Mouse (Mus musculus): ENCODE measurements around the gene Tprkb. TPM values are rescaled to one million over a fixed set of nuclear protein-coding genes. Genes with fewer than 3 reads are reported as not detected.
"Not testable (repeated sequence)": the region's sequence is repeated elsewhere in the genome, so short reads cannot be mapped to it uniquely, and the experiment has no call there.

Gene Tprkb
- polyA plus RNA-seq, 1 experiment from 2014 or later = 35.9 TPM

GRCm38 (mm10) chr6:85923643-85924042, 12.0 kb downstream of the Tprkb start:
- peaks cover 70% of the 10 kb centered on the region for H3K36me3 ChIP-seq
- no peak for DNase-seq (ENCODE audit: low spot score)
- H3K4me1 ChIP-seq = no peaks in the 10 kb centered on the region
- H3K27ac ChIP-seq (replicated peaks) = no peak overlapping the region
- no peaks in the 10 kb centered on the region for H3K27me3 ChIP-seq (ENCODE audit: low read depth, poor library complexity, severe bottlenecking)
- 89% methylated on average over 1 of the region's 1 CpGs for WGBS
- no peak overlapping the region for H3K4me3 ChIP-seq
- H3K9me3 ChIP-seq (replicated peaks) = no peaks in the 10 kb centered on the region

- Histone ChIP-seq H3K27me3 (ENCODE audit: low read depth, poor library complexity, severe bottlenecking) (no peaks in the 10 kb centered on the region), H3K4me3 (no peak overlapping the region), H3K27ac (replicated peaks) (no peak overlapping the region), H3K36me3 (peaks cover 88% of the 10 kb centered on the region), H3K4me1 (no peaks in the 10 kb centered on the region), H3K9me3 (replicated peaks) (no peaks in the 10 kb centered on the region)
- no peak for DNase-seq (ENCODE audit: low spot score)
- WGBS = 87% methylated on average over 1 of the region's 1 CpGs
Measured at GRCm38 (mm10) chr6:85926709-85927108, 15.0 kb downstream of the Tprkb start.

- H3K27me3 ChIP-seq (ENCODE audit: low read depth, poor library complexity, severe bottlenecking) = no peaks in the 10 kb centered on the region
- no peak overlapping the region for H3K27ac ChIP-seq (replicated peaks)
- peaks cover 80% of the 10 kb centered on the region for H3K36me3 ChIP-seq
- no peaks in the 10 kb centered on the region for H3K9me3 ChIP-seq (replicated peaks)
- no peak overlapping the region for H3K4me3 ChIP-seq
- no peaks in the 10 kb centered on the region for H3K4me1 ChIP-seq
- WGBS = 93% methylated on average over 9 of the region's 9 CpGs
- DNase-seq (ENCODE audit: low spot score) = no peak
Measured at GRCm38 (mm10) chr6:85927476-85928464, 16.1 kb downstream of the Tprkb start.

GRCm38 (mm10) chr6:85929312-85929711, 17.6 kb downstream of the Tprkb start:
- Histone ChIP-seq H3K27me3 (ENCODE audit: low read depth, poor library complexity, severe bottlenecking) (no peaks in the 10 kb centered on the region), H3K4me3 (no peak overlapping the region), H3K36me3 (peaks cover 75% of the 10 kb centered on the region), H3K4me1 (no peaks in the 10 kb centered on the region), H3K9me3 (replicated peaks) (no peaks in the 10 kb centered on the region), H3K27ac (replicated peaks) (no peak overlapping the region)
- WGBS = 83% methylated on average over 1 of the region's 1 CpGs
- DNase-seq (ENCODE audit: low spot score) = no peak

GRCm38 (mm10) chr6:85934047-85934446, 22.4 kb downstream of the Tprkb start:
- H3K4me3 ChIP-seq = no peak overlapping the region
- peaks cover 27% of the 10 kb centered on the region for H3K36me3 ChIP-seq
- H3K9me3 ChIP-seq (replicated peaks) = no peaks in the 10 kb centered on the region
- 87% methylated on average over 8 of the region's 8 CpGs for WGBS
- no peak for DNase-seq (ENCODE audit: low spot score)
- peaks cover 13% of the 10 kb centered on the region for H3K4me1 ChIP-seq
- no peak overlapping the region for H3K27ac ChIP-seq (replicated peaks)
- no peaks in the 10 kb centered on the region for H3K27me3 ChIP-seq (ENCODE audit: low read depth, poor library complexity, severe bottlenecking)

GRCm38 (mm10) chr6:85935646-85936045, 24.0 kb downstream of the Tprkb start:
- Histone ChIP-seq H3K36me3 (peaks cover 20% of the 10 kb centered on the region), H3K4me3 (no peak overlapping the region), H3K4me1 (peaks cover 13% of the 10 kb centered on the region), H3K9me3 (replicated peaks) (no peaks in the 10 kb centered on the region), H3K27ac (replicated peaks) (no peak overlapping the region), H3K27me3 (ENCODE audit: low read depth, poor library complexity, severe bottlenecking) (no peaks in the 10 kb centered on the region)
- DNase-seq (ENCODE audit: low spot score) = no peak
- WGBS = 71% methylated on average over 3 of the region's 3 CpGs

- peaks cover 13% of the 10 kb centered on the region for H3K4me1 ChIP-seq
- not testable (repeated sequence) for H3K9me3 ChIP-seq (replicated peaks); H3K27me3 ChIP-seq (ENCODE audit: low read depth, poor library complexity, severe bottlenecking)
- peak overlapping the region; percentile 55 for H3K4me3 ChIP-seq
- peak overlapping the region; percentile 78 for H3K27ac ChIP-seq (replicated peaks)
- peak; percentile 81 for DNase-seq (ENCODE audit: low spot score)
- WGBS = 1% methylated on average over 50 of the region's 50 CpGs
- peaks cover 22% of the 10 kb centered on the region for H3K36me3 ChIP-seq
Measured at GRCm38 (mm10) chr6:85936508-85937465, 25.1 kb downstream of the Tprkb start.

GRCm38 (mm10) chr6:85938701-85939100, 27.0 kb downstream of the Tprkb start:
- peaks cover 13% of the 10 kb centered on the region for H3K4me1 ChIP-seq
- no peaks in the 10 kb centered on the region for H3K27me3 ChIP-seq (ENCODE audit: low read depth, poor library complexity, severe bottlenecking)
- H3K36me3 ChIP-seq = peaks cover 35% of the 10 kb centered on the region
- 81% methylated on average over 10 of the region's 10 CpGs for WGBS
- no peak overlapping the region for H3K27ac ChIP-seq (replicated peaks)
- DNase-seq (ENCODE audit: low spot score) = no peak
- H3K4me3 ChIP-seq = no peak overlapping the region
- H3K9me3 ChIP-seq (replicated peaks) = no peaks in the 10 kb centered on the region

- H3K27me3 ChIP-seq (ENCODE audit: low read depth, poor library complexity, severe bottlenecking) = no peaks in the 10 kb centered on the region
- DNase-seq (ENCODE audit: low spot score) = no peak
- no peak overlapping the region for H3K4me3 ChIP-seq
- no peak overlapping the region for H3K27ac ChIP-seq (replicated peaks)
- H3K4me1 ChIP-seq = peaks cover 2% of the 10 kb centered on the region
- H3K9me3 ChIP-seq (replicated peaks) = no peaks in the 10 kb centered on the region
- H3K36me3 ChIP-seq = peaks cover 72% of the 10 kb centered on the region
- 93% methylated on average over 3 of the region's 3 CpGs for WGBS
Measured at GRCm38 (mm10) chr6:85942469-85942868, 30.8 kb downstream of the Tprkb start.

GRCm38 (mm10) chr6:85948549-85948948, 36.9 kb downstream of the Tprkb start:
- H3K4me3 ChIP-seq = no peak overlapping the region
- H3K27ac ChIP-seq (replicated peaks) = no peak overlapping the region
- H3K4me1 ChIP-seq = no peaks in the 10 kb centered on the region
- DNase-seq (ENCODE audit: low spot score) = no peak
- H3K9me3 ChIP-seq (replicated peaks) = no peaks in the 10 kb centered on the region
- no peaks in the 10 kb centered on the region for H3K27me3 ChIP-seq (ENCODE audit: low read depth, poor library complexity, severe bottlenecking)
- peaks cover 100% of the 10 kb centered on the region for H3K36me3 ChIP-seq
- WGBS = 87% methylated on average over 6 of the region's 6 CpGs

- H3K4me1 ChIP-seq = peaks cover 11% of the 10 kb centered on the region
- H3K27me3 ChIP-seq (ENCODE audit: low read depth, poor library complexity, severe bottlenecking) = no peaks in the 10 kb centered on the region
- H3K36me3 ChIP-seq = peaks cover 67% of the 10 kb centered on the region
- no peaks in the 10 kb centered on the region for H3K9me3 ChIP-seq (replicated peaks)
- H3K27ac ChIP-seq (replicated peaks) = no peak overlapping the region
- WGBS = 88% methylated on average over 3 of the region's 3 CpGs
- DNase-seq (ENCODE audit: low spot score) = no peak
- no peak overlapping the region for H3K4me3 ChIP-seq
Measured at GRCm38 (mm10) chr6:85957581-85957980, 45.9 kb downstream of the Tprkb start.
